Mouse (Mus musculus): Measurements from ENCODE around the gene Gcn1l1. TPM values are rescaled to one million over a fixed set of nuclear protein-coding genes. Genes with fewer than 3 reads are reported as not detected.

The Gcn1l1 gene
- 36.1 and 41.9 TPM in 2 replicates for polyA plus RNA-seq (2012; rRNA removed)

DNA sequence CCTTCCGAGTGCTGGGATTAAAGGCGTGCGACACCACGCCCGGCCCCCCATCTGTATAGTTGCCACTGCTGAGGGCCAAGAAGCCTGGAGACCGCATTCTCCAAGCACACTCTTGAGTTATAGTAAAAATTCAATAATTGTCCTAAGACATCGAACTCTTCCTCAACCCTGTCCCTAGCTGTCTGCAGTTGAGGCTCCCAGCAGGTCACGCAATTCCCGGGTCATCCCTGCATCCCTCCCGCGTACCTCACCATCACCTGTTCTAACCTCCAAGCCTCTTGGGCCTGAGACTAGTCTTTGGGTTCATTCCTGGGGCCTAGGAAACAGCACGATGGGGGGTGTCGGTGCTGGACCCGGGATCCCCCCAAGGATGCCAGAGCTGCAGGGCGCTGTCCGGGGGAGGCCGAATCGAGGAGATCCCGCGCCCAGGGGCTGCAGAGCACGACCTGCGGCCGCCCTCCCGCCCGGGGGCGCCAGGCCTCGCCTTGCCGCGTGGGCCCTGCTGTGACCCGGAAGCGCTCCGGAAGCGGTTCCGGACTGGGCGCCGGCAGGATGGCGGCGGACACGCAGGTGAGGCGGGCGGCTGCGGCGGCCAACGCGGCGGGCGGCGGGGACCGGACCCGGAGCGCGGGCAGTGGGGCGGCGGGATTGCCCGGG lies at the start of gene Gcn1l1:
Gene Gcn1l1, plus strand, starts transcription at position 518 of the 657 bp plus-strand sequence.

DNA sequence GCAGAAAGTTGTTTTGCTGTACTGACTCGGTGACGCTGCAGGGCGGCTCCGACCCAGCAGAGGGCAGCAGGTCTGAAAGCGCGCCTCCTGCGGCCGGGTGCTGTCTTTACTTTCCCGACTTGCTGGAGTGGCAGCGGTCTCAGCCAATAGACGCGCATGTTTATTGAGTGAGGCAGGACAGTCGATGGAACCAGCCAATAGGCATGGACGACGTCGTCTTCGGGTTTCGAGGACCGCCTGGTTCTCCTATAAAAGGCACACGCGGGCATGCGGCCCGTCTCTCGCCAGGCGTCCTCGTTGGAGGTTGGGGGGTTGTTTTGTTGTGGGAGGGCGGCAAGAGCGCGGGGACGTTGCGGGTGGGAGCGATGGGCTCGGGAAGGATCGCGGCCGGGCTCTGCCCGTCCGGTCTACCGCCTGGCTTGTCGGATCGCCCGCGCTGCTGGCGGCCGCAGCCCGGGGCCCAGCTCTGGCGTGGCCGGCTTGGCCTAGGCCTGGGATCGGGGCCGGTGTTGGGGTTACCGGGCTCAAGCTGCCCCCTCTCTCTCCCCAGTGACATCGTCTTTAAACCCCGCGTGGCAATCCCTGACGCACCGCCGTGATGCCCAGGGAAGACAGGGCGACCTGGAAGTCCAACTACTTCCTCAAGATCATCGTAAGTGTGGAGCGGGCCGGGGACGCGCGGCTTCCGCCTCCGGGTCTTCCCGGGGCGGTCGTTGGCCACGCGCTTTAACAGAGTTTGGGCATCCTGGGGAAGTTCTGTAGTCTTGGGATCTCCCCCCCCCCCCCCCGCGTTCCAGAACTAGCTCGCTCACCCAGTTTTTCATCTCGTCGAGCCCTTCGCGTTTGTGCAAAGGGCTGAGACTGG lies 5.6 kb upstream of the Gcn1l1 start, which contains the start of gene Rplp0:
Gene Rplp0, plus strand, starts transcription at position 231 of the 865 bp plus-strand sequence.

DNA sequence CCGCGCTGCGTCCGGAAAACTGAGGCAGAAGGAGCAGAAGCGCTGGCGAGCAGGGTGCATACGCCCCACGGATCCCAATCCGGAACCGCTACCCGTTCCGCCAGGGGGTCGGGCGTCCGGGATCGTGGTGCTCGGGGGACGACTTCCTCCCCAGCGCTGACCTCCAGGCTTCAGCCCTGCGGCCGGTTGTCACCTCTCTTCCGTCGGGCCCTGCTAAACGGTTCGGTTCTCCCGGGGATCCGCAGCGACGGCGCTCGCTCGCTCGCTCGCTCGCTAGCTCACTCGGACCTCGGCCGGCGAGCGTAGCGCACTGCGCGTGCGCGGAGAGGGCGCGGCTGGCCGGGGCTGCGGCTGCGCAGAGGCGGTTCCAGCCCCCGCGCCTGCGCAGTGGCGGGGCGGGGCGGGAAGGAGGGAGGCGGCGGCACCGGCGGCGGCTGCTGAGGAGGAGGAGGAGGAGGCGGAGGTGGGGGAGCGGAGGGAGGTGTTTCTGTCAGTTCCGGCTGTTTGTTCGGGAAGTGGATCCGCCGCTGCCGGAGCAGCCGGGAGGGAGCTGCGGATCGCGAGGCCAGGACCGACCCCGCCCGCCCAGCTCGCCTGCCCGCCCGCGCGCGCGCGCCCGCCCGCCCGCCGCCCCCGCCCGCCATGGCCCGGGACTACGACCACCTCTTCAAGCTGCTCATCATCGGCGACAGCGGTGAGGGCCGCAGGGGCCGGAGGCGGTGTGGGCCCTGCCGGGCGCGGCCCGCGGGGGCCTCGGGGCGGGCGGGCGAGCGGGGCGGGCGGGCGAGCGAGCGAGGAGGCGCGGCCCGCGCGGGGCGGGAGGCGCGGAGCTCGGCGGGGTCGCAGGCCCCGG lies 66.7 kb downstream of the Gcn1l1 start, which contains the start of gene Rab35:
Gene Rab35, plus strand, starts transcription at position 404 of the 853 bp plus-strand sequence.

Other genes with a start within 250 kb of the Gcn1l1 start
- 77.3 and 91.8 TPM in 2 replicates for gene Srsf9, start 238.1 kb upstream of the Gcn1l1 start, polyA plus RNA-seq (2012; rRNA removed)
- 29.5 and 32.5 TPM in 2 replicates for gene Gatc, start 224.1 kb upstream of the Gcn1l1 start, polyA plus RNA-seq (2012; rRNA removed)
- gene Triap1, start 224.0 kb upstream of the Gcn1l1 start, polyA plus RNA-seq (2012; rRNA removed): 35.5 and 37.2 TPM in 2 replicates
- gene Cox6a1, start 216.3 kb upstream of the Gcn1l1 start, polyA plus RNA-seq (2012; rRNA removed): 1,710 and 1,793 TPM in 2 replicates
- gene Msi1, start 135.7 kb upstream of the Gcn1l1 start, polyA plus RNA-seq (2012; rRNA removed): 92.7 and 109 TPM in 2 replicates
- not detected in 2 replicates for gene Pla2g1b, start 99.0 kb upstream of the Gcn1l1 start, polyA plus RNA-seq (2012; rRNA removed)
- 83.0 and 85.9 TPM in 2 replicates for gene Sirt4, start 80.5 kb upstream of the Gcn1l1 start, polyA plus RNA-seq (2012; rRNA removed)
- gene Pxn, start 58.6 kb upstream of the Gcn1l1 start, polyA plus RNA-seq (2012; rRNA removed): 36.4 and 36.6 TPM in 2 replicates
- gene Rplp0, start 5.8 kb upstream of the Gcn1l1 start, polyA plus RNA-seq (2012; rRNA removed): 1,856 and 1,929 TPM in 2 replicates
- gene Rab35, start 66.7 kb downstream of the Gcn1l1 start, polyA plus RNA-seq (2012; rRNA removed): 100 and 107 TPM in 2 replicates
- gene Bicdl1, start 166.4 kb downstream of the Gcn1l1 start, polyA plus RNA-seq (2012; rRNA removed): 213 and 217 TPM in 2 replicates